Mouse (Mus musculus) kidney, postnatal 0 days (tissue): ENCODE measurements around the gene Dnajc27. TPM values are rescaled to one million over a fixed set of nuclear protein-coding genes. Genes with fewer than 3 reads are reported as not detected.
A peak's percentile ranks its signal among the peaks of the same experiment; 100 is the strongest.

Experiments
- ATAC-seq: fragments of 200-750 bp; cut with Nextera tagmentation; replicated peaks from 2 replicates; pipeline ENCODE4 v1.8.0; 2017; ENCODE audit warnings: low read depth, moderate number of reproducible peaks, moderate TSS enrichment, moderate library complexity; ENCODE audit not compliant: low FRiP score
- DNase-seq: peaks from one replicate; pipeline ENCODE4 v3.0.0-alpha.2; 2016; ENCODE audit warnings: low spot score
- H3K27ac ChIP-seq: fragments of 300-500 bp; sonication (generic); 2 replicates; pipeline ENCODE4 v1.5.1; 2014; ENCODE audit warnings: mild to moderate bottlenecking
- H3K27me3 ChIP-seq: fragments of 300-500 bp; sonication (generic); 2 replicates; pipeline ENCODE4 v1.6.1; 2014; ENCODE audit warnings: low read length, mixed read lengths; ENCODE audit not compliant: insufficient read depth
- H3K36me3 ChIP-seq: fragments of 300-500 bp; sonication (generic); 2 replicates; pipeline ENCODE4 v1.6.1; 2014; ENCODE audit warnings: low read length, mixed read lengths; ENCODE audit not compliant: insufficient read depth
- H3K4me1 ChIP-seq: fragments of 300-500 bp; sonication (generic); replicated peaks from 2 replicates; pipeline ENCODE4 v1.6.1; 2014; ENCODE audit warnings: antibody characterized with exemption, low read length, mixed read lengths; ENCODE audit not compliant: insufficient read depth
- H3K4me2 ChIP-seq: fragments of 300-500 bp; sonication (generic); 2 replicates; pipeline ENCODE4 v1.6.1; 2014; ENCODE audit warnings: mild to moderate bottlenecking, low read length, moderate library complexity, mixed read lengths
- H3K4me3 ChIP-seq: fragments of 300-500 bp; sonication (generic); replicated peaks from 2 replicates; pipeline ENCODE4 v1.5.1; 2014; ENCODE audit warnings: low read depth, low read length
- H3K9ac ChIP-seq: fragments of 300-500 bp; sonication (generic); 2 replicates; pipeline ENCODE4 v1.6.1; 2014; ENCODE audit warnings: low read depth, low read length
- H3K9me3 ChIP-seq: fragments of 300-500 bp; sonication (generic); replicated peaks from 2 replicates; pipeline ENCODE4 v1.6.1; 2016; ENCODE audit warnings: low read length, inconsistent platforms, mixed read lengths
- CTCF ChIP-seq: IDR thresholded peaks from 2 replicates; pipeline ENCODE4 v1.5.1; 2016; ENCODE audit warnings: antibody characterized with exemption, low read depth, mild to moderate bottlenecking, moderate library complexity
- WGBS: fragments of 180-500 bp; shearing (Covaris S2); extraction: QIAGEN DNeasy Blood & Tissue Kit; methylation state at CpG from one replicate; pipeline ENCODE4 v1.1.7; 2014; 5-methylcytosine and 5-hydroxymethylcytosine counted together
- polyA plus RNA-seq: library from polyadenylated mRNA; unstranded; fragments of >200 nt; fragmentation: Nextera tagmentation; extraction: Ambion mirVana; gene quantifications from 2 replicates; pipeline ENCODE4 v1.2.1, GENCODE M21; 2015

Gene Dnajc27
- polyA plus RNA-seq, 1 experiment from 2014 or later = 4.0 TPM

- H3K36me3 ChIP-seq = no peaks in the 10 kb centered on the region
- H3K4me1 ChIP-seq = no peaks in the 10 kb centered on the region
Observed at GRCm38 (mm10) chr12:4078069-4078468, 4.3 kb upstream of the Dnajc27 start.

DNA sequence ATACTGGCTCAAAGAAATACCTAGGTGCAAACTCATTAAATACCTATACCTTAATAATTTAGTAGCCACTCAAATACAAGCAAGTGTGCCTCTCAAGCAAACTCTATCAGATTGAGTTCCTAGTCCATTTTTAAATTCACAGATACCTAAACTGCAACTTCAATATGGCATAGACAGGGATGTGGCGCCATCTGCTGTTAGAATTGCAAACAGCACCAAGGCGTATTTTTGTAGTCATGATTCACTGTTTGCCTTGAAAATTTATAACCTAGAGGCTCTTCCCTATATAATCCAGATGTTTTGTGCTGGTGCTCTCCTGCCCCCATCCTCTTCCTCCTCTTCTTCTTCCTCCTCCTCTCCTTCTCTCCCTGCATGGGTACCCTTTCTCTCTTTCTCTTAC is 2.1 kb upstream of the Dnajc27 start:
- H3K4me1 ChIP-seq = no peaks in the 10 kb centered on the region
- H3K4me2 ChIP-seq = no peak overlapping the region
- H3K9ac ChIP-seq = no peak overlapping the region
- DNase-seq (peak; percentile 85), ATAC-seq (no peak)
- no peaks in the 10 kb centered on the region for H3K27me3 ChIP-seq
- H3K27ac ChIP-seq = no peak overlapping the region
- TF ChIP-seq CTCF = peak; percentile 95
- H3K4me3 ChIP-seq = no peak overlapping the region
- 2% methylated on average over 2 of the region's 2 CpGs for WGBS
- no peaks in the 10 kb centered on the region for H3K36me3 ChIP-seq
- no peaks in the 10 kb centered on the region for H3K9me3 ChIP-seq

More at GRCm38 (mm10) chr12:4078069-4078468, 4.3 kb upstream of the Dnajc27 start:
- Histone ChIP-seq H3K4me2 (no peak overlapping the region), H3K27ac (no peak overlapping the region), H3K27me3 (no peaks in the 10 kb centered on the region), H3K4me3 (no peak overlapping the region), H3K9me3 (no peaks in the 10 kb centered on the region), H3K9ac (no peak overlapping the region)
- ATAC-seq (no peak), DNase-seq (no peak)
- no peak for TF ChIP-seq CTCF
- 67% methylated on average over 1 of the region's 1 CpGs for WGBS

DNA sequence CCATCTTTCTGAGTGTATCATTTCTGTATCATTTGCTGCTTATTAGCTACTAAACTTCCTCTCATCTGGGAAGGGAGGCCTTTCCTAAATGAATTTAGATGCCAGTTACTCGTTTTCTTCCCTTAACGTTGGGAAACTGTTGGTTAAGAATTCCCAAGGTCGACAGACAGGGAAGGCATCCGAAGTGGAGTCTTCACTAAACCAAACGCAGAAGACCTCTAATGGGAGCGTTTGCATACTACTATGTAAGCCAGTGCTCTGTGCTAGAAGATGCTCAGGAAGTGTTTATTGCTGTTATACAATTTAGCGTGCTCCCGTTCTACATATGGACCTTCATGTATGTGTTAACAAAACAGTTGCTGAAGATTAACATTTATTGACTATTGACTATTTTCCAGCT is 1.1 kb downstream of the Dnajc27 start:
- DNase-seq (no peak), ATAC-seq (no peak)
- Histone ChIP-seq H3K36me3 (peaks cover 12% of the 10 kb centered on the region; the same call in 1 of the 2 replicates), H3K27ac (peak overlapping the region; percentile 91; the same call in 1 of the 2 replicates), H3K9me3 (no peaks in the 10 kb centered on the region), H3K9ac (no peak overlapping the region; the same call in 1 of the 2 replicates), H3K4me1 (no peaks in the 10 kb centered on the region), H3K4me2 (peak overlapping the region; percentile 65), H3K27me3 (no peaks in the 10 kb centered on the region), H3K4me3 (0 out of 2 replicates have a peak overlapping the region, but pooled peaks have one; percentile 42)
- no peak for TF ChIP-seq CTCF
- 56% methylated on average over 8 of the region's 8 CpGs for WGBS

DNA sequence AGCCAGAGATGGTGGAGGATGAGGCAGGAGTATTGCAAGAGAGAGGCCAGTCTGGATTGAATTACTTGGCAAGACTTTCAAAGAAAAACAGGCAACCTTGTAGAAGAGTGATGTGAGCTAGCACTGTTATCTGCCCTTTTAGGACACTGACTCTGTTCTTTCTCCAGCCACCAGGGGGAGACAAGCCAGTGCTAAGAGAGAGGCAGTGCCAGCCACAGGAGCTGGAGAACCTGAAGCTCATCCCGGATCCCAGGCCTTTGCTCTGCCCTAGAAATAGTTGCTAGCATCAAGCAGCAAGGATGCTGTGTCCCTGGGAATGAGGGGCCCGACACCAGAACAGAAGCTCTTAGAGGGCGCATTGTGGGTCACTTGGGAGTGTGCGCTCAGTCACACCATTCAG is 25.0 kb downstream of the Dnajc27 start:
- TF ChIP-seq CTCF = peak; percentile 92
- ATAC-seq (no peak), DNase-seq (peak; percentile 82)
- Histone ChIP-seq H3K9me3 (no peaks in the 10 kb centered on the region), H3K27me3 (no peaks in the 10 kb centered on the region), H3K4me3 (no peak overlapping the region), H3K9ac (no peak overlapping the region), H3K27ac (no peak overlapping the region), H3K4me1 (no peaks in the 10 kb centered on the region), H3K4me2 (no peak overlapping the region), H3K36me3 (peaks cover 18% of the 10 kb centered on the region)
- 73% methylated on average over 4 of the region's 4 CpGs for WGBS

GRCm38 (mm10) chr12:4116132-4116531 is 33.7 kb downstream of the Dnajc27 start:
- 77% methylated on average over 9 of the region's 9 CpGs for WGBS
- Histone ChIP-seq H3K4me2 (no peak overlapping the region), H3K9ac (no peak overlapping the region), H3K9me3 (no peaks in the 10 kb centered on the region), H3K27ac (no peak overlapping the region), H3K36me3 (no peaks in the 10 kb centered on the region), H3K27me3 (no peaks in the 10 kb centered on the region), H3K4me1 (no peaks in the 10 kb centered on the region), H3K4me3 (no peak overlapping the region)
- TF ChIP-seq CTCF = no peak
- DNase-seq (no peak), ATAC-seq (no peak)

DNA sequence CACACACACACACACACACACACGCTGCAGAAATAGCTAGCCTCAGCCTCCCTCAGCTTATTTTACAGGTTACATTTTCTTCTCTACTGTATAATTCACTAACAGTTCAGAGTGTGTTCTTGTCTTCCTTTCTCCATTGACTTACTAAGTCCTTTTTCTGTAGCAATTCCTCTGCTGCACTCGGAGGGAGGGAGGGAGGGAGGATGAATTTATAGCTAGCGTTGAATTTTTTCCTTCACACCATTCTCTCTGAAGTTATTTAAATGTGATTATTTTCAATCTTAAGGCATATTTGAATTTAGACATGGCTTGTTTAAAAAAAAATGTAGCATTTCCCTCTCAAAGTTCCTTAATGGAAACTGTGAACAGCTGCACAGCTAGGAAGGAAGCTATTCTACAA is 34.8 kb downstream of the Dnajc27 start:
- no peak for TF ChIP-seq CTCF
- no peaks in the 10 kb centered on the region for H3K9me3 ChIP-seq
- no peak overlapping the region for H3K4me2 ChIP-seq
- H3K9ac ChIP-seq = no peak overlapping the region
- no peak overlapping the region for H3K27ac ChIP-seq
- 79% methylated on average over 3 of the region's 3 CpGs for WGBS
- no peaks in the 10 kb centered on the region for H3K27me3 ChIP-seq
- ATAC-seq (no peak), DNase-seq (no peak)
- no peaks in the 10 kb centered on the region for H3K36me3 ChIP-seq
- H3K4me1 ChIP-seq = no peaks in the 10 kb centered on the region
- H3K4me3 ChIP-seq = no peak overlapping the region

DNA sequence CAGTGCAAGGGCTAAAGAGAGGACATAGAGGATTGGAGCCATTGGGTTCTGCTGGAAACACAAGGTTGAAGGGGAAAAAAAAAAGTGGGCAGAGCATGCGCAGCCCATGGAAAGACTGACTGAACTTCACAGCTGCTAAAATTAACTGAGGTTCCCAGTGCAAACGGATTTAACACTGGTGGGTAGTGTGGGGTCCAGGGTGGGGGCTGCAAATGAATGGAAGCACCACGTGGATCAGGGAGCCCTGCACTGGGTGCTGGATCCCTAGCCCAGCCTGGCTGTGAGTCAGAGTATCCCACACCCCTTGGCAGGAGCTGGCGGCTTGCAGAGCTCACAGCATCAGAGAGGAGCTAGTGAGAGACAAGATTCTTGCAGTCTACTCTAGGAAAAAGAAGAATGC is 35.2 kb downstream of the Dnajc27 start:
- H3K4me3 ChIP-seq = no peak overlapping the region
- H3K4me1 ChIP-seq = no peaks in the 10 kb centered on the region
- no peak overlapping the region for H3K9ac ChIP-seq
- no peak overlapping the region for H3K27ac ChIP-seq
- H3K27me3 ChIP-seq = no peaks in the 10 kb centered on the region
- ATAC-seq = no peak
- H3K9me3 ChIP-seq = no peaks in the 10 kb centered on the region
- H3K4me2 ChIP-seq = no peak overlapping the region
- WGBS = 70% methylated on average over 4 of the region's 4 CpGs
- no peaks in the 10 kb centered on the region for H3K36me3 ChIP-seq
- DNase-seq = no peak
- TF ChIP-seq CTCF = no peak
